Mouse (Mus musculus) embryonic facial prominence, embryonic 15.5 days (tissue): ENCODE data around the gene Tmem230. TPM values are rescaled to one million over a fixed set of nuclear protein-coding genes. Genes with fewer than 3 reads are reported as not detected.
A peak's percentile ranks its signal among the peaks of the same experiment; 100 is the strongest.
"Not testable (repeated sequence)": the region's sequence is repeated elsewhere in the genome, so short reads cannot be mapped to it uniquely, and the experiment has no call there.

Source experiments
- ATAC-seq: fragments of 200-750 bp; cut with Nextera tagmentation; 2 replicates; pipeline ENCODE4 v1.8.0; 2017; ENCODE audit warnings: low read depth, moderate TSS enrichment; ENCODE audit not compliant: insufficient number of reproducible peaks, low FRiP score, low TSS enrichment
- H3K27ac ChIP-seq: fragments of 300-500 bp; sonication (generic); replicated peaks from 2 replicates; pipeline ENCODE4 v1.5.1; 2015; ENCODE audit warnings: mild to moderate bottlenecking, inconsistent platforms
- H3K27me3 ChIP-seq: fragments of 300-500 bp; sonication (generic); 2 replicates; pipeline ENCODE4 v1.6.1; 2015; ENCODE audit warnings: inconsistent platforms
- H3K36me3 ChIP-seq: fragments of 300-500 bp; sonication (generic); 2 replicates; pipeline ENCODE4 v1.6.1; 2015; ENCODE audit warnings: mild to moderate bottlenecking, inconsistent platforms
- H3K4me1 ChIP-seq: fragments of 300-500 bp; sonication (generic); 2 replicates; pipeline ENCODE4 v1.6.1; 2015; ENCODE audit warnings: inconsistent platforms
- H3K4me2 ChIP-seq: fragments of 300-500 bp; sonication (generic); replicated peaks from 2 replicates; pipeline ENCODE4 v1.6.1; 2015; ENCODE audit warnings: mild to moderate bottlenecking, inconsistent platforms
- H3K4me3 ChIP-seq: fragments of 300-500 bp; sonication (generic); replicated peaks from 2 replicates; pipeline ENCODE4 v1.5.1; 2015; ENCODE audit warnings: mild to moderate bottlenecking, inconsistent platforms
- H3K9ac ChIP-seq: fragments of 300-500 bp; sonication (generic); 2 replicates; pipeline ENCODE4 v1.6.1; 2015; ENCODE audit warnings: inconsistent platforms
- H3K9me3 ChIP-seq: fragments of 300-500 bp; sonication (generic); replicated peaks from 2 replicates; pipeline ENCODE4 v1.6.1; 2016; ENCODE audit warnings: inconsistent platforms
- WGBS: fragments of 180-500 bp; shearing (Covaris S2); methylation state at CpG from one replicate; pipeline ENCODE4 v1.1.7; 2015; 5-methylcytosine and 5-hydroxymethylcytosine counted together
- polyA plus RNA-seq: library from polyadenylated mRNA; unstranded; fragments of >200 nt; fragmentation: Nextera tagmentation; extraction: Ambion mirVana; gene quantifications from 2 replicates; pipeline ENCODE4 v1.2.1, GENCODE M21; 2015

The Tmem230 gene
- polyA plus RNA-seq, 1 experiment from 2014 or later = 53.8 TPM

GRCm38 (mm10) chr2:132252542-132253528 lies 5.2 kb upstream of the Tmem230 start, which contains the start of gene Pcna:
TSS of gene Pcna (minus strand) at chr2:132253314.
- peaks cover 23% of the 10 kb centered on the region for H3K36me3 ChIP-seq

GRCm38 (mm10) chr2:132251911-132252310 lies 4.3 kb upstream of the Tmem230 start:
- Histone ChIP-seq H3K9me3 (no peaks in the 10 kb centered on the region), H3K27me3 (no peaks in the 10 kb centered on the region), H3K4me1 (peaks cover 19% of the 10 kb centered on the region), H3K4me3 (peak overlapping the region; percentile 68), H3K27ac (peak overlapping the region; percentile 93; the same call in 1 of the 2 replicates), H3K9ac (peak overlapping the region; percentile 48), H3K36me3 (peaks cover 23% of the 10 kb centered on the region), H3K4me2 (peak overlapping the region; percentile 70)
- WGBS = 11% methylated on average over 8 of the region's 8 CpGs
- no peak for ATAC-seq

More at GRCm38 (mm10) chr2:132252542-132253528, 5.2 kb upstream of the Tmem230 start, which contains the start of gene Pcna:
- Histone ChIP-seq H3K27ac (peak within 1 kb of the TSS; percentile 93), H3K9me3 (no peaks in the 10 kb centered on the region), H3K4me2 (peak within 1 kb of the TSS; percentile 70), H3K27me3 (no peaks in the 10 kb centered on the region), H3K9ac (peak within 1 kb of the TSS; percentile 48), H3K4me3 (peak within 1 kb of the TSS; percentile 68), H3K4me1 (peaks cover 18% of the 10 kb centered on the region)
- under 1% methylated on average over 79 of the region's 79 CpGs for WGBS
- peak; percentile 100 for ATAC-seq

- no peak for ATAC-seq
- H3K4me3 ChIP-seq = no peak overlapping the region
Measured at GRCm38 (mm10) chr2:132243370-132243769, 4.2 kb downstream of the Tmem230 start.

DNA sequence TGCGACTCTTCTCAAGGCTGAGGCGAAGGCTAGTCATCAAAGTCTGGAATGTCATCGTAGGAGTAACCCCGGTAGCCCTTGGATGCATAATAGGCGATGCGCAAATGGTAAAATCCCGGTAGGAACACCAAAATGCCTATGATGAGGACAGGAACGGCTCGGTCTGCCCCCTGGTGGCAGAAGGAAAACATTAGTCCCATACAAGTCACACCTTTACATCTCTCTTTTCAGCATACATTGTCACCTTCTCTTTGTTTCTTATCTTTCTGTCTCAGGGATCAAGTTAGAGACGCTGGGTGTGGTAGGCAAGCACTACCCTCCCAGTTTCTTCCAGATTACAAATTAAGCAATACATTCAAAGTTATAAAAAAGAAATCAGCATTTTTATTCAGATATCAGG lies 7.2 kb downstream of the Tmem230 start:
- not testable (repeated sequence) for ATAC-seq, H3K9me3 ChIP-seq, H3K9ac ChIP-seq, H3K4me2 ChIP-seq, H3K27me3 ChIP-seq, H3K4me3 ChIP-seq, H3K4me1 ChIP-seq, H3K27ac ChIP-seq
- peaks cover 16% of the 10 kb centered on the region; the same call in 1 of the 2 replicates for H3K36me3 ChIP-seq
- 27% methylated on average over 10 of the region's 10 CpGs for WGBS

More at GRCm38 (mm10) chr2:132243370-132243769, 4.2 kb downstream of the Tmem230 start:
- WGBS = 91% methylated on average over 3 of the region's 3 CpGs
- Histone ChIP-seq H3K4me1 (peaks cover 6% of the 10 kb centered on the region; the same call in 1 of the 2 replicates), H3K27ac (no peak overlapping the region), H3K27me3 (no peaks in the 10 kb centered on the region), H3K9ac (no peak overlapping the region), H3K36me3 (peaks cover 17% of the 10 kb centered on the region; the same call in 1 of the 2 replicates), H3K4me2 (no peak overlapping the region), H3K9me3 (no peaks in the 10 kb centered on the region)

- H3K4me2 ChIP-seq, H3K4me3 ChIP-seq, ATAC-seq, H3K9me3 ChIP-seq, H3K27me3 ChIP-seq, H3K4me1 ChIP-seq, H3K9ac ChIP-seq, H3K27ac ChIP-seq: not testable (repeated sequence)
- WGBS = 90% methylated on average over 3 of the region's 3 CpGs
- H3K36me3 ChIP-seq = peaks cover 12% of the 10 kb centered on the region; the same call in 1 of the 2 replicates
Measured at GRCm38 (mm10) chr2:132239434-132239833, 8.2 kb downstream of the Tmem230 start.

DNA sequence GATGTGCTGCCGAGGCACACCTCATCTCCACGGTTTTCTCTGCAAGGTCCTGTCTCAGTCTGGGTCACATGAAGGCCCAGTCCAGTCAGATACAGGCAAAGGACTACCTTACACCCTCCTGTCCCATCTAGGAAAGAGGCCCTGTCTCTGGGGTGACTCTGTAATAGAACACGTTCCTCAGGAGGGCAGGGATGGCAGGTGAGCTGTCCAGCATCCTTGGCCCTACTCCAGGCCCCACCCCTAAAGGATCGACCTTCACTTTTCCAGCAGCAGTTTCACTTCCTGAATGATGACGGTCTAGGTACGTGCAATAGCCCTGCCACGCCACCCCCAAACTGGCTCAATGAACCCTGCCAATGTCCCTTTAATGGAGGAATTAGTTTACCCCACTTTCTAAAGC lies 11.6 kb downstream of the Tmem230 start:
- H3K36me3 ChIP-seq = no peaks in the 10 kb centered on the region
- no peak overlapping the region for H3K27ac ChIP-seq
- H3K4me3 ChIP-seq = no peak overlapping the region
- H3K4me2 ChIP-seq = no peak overlapping the region
- no peak for ATAC-seq
- no peak overlapping the region for H3K9ac ChIP-seq
- no peaks in the 10 kb centered on the region for H3K27me3 ChIP-seq
- H3K9me3 ChIP-seq = no peaks in the 10 kb centered on the region
- H3K4me1 ChIP-seq = no peaks in the 10 kb centered on the region
- 71% methylated on average over 7 of the region's 7 CpGs for WGBS

GRCm38 (mm10) chr2:132235291-132235690 lies 12.3 kb downstream of the Tmem230 start:
- ATAC-seq = no peak

DNA sequence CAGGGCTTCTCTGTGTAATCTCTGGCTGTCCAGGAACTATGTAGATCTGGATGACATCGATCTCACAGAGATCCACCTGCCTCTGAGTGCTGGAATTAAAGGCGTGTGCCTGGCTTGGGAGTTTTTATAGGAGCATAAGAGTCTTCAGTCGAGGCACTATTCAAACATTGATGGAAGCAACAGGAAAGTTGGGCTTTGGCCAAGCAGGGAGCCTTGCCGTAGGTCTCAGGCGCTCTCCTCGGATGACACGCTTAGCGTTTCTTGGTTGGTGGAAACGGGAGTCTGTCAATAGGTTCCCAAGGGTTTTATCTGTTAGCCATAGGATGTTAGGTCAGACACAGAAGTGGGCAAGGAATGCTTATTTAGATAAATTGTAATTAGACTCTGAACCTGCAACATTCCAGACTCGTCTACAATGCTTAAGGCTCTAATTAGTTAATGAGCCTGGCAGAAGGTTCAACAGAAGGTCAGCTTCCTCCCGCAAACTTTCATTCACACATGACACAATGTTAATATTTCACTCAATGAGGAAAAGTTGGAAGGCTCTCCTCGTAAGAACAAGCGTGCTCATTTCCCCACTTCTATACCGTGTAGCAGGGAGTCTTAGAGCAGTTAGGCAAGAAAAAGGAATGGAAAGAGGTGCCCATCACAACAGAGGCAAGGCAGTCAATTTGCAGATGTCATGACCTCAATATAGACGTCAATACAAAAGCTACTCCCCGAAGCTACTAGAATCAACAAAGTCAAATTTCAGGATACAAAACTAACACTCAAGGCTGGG lies 13.4 kb downstream of the Tmem230 start:
- no peaks in the 10 kb centered on the region for H3K9me3 ChIP-seq
- no peaks in the 10 kb centered on the region for H3K36me3 ChIP-seq
- no peaks in the 10 kb centered on the region for H3K27me3 ChIP-seq
- no peaks in the 10 kb centered on the region for H3K4me1 ChIP-seq
- no peak for ATAC-seq
- H3K27ac ChIP-seq = no peak overlapping the region
- WGBS = 62% methylated on average over 16 of the region's 16 CpGs
- no peak overlapping the region for H3K4me3 ChIP-seq
- no peak overlapping the region for H3K9ac ChIP-seq
- H3K4me2 ChIP-seq = no peak overlapping the region

More at GRCm38 (mm10) chr2:132235291-132235690, 12.3 kb downstream of the Tmem230 start:
- no peaks in the 10 kb centered on the region for H3K9me3 ChIP-seq
- H3K27ac ChIP-seq = no peak overlapping the region
- H3K4me3 ChIP-seq = no peak overlapping the region
- no peak overlapping the region for H3K4me2 ChIP-seq
- 29% methylated on average over 2 of the region's 2 CpGs for WGBS
- no peaks in the 10 kb centered on the region for H3K4me1 ChIP-seq
- H3K9ac ChIP-seq = no peak overlapping the region
- no peaks in the 10 kb centered on the region for H3K27me3 ChIP-seq
- H3K36me3 ChIP-seq = no peaks in the 10 kb centered on the region

GRCm38 (mm10) chr2:132232413-132232945 lies 15.1 kb downstream of the Tmem230 start:
- no peak overlapping the region for H3K27ac ChIP-seq
- H3K9ac ChIP-seq = no peak overlapping the region
- WGBS = 93% methylated on average over 3 of the region's 3 CpGs
- no peaks in the 10 kb centered on the region for H3K4me1 ChIP-seq
- H3K4me2 ChIP-seq = no peak overlapping the region
- no peak overlapping the region for H3K4me3 ChIP-seq
- no peak for ATAC-seq
- no peaks in the 10 kb centered on the region for H3K27me3 ChIP-seq
- no peaks in the 10 kb centered on the region for H3K9me3 ChIP-seq
- no peaks in the 10 kb centered on the region for H3K36me3 ChIP-seq

GRCm38 (mm10) chr2:132224359-132224758 lies 23.2 kb downstream of the Tmem230 start:
- no peak for ATAC-seq
- Histone ChIP-seq H3K27ac (no peak overlapping the region), H3K9me3 (no peaks in the 10 kb centered on the region), H3K4me1 (no peaks in the 10 kb centered on the region), H3K9ac (no peak overlapping the region), H3K27me3 (no peaks in the 10 kb centered on the region), H3K4me2 (no peak overlapping the region), H3K4me3 (no peak overlapping the region), H3K36me3 (no peaks in the 10 kb centered on the region)
- WGBS = 81% methylated on average over 4 of the region's 4 CpGs
